Mouse (Mus musculus) lung, adult 2 months (tissue): ENCODE measurements around the gene Scyl1.

ENCODE experiments used
- CTCF ChIP-seq: fragments of 200-500 bp; IDR thresholded peaks from 2 replicates; pipeline ENCODE4 v1.5.1; 2011; ENCODE audit warnings: mild to moderate bottlenecking, low read length, control low read depth; ENCODE audit not compliant: insufficient read depth
- POLR2A ChIP-seq: fragments of 200-500 bp; IDR thresholded peaks from 2 replicates; pipeline ENCODE4 v1.6.1; 2011; ENCODE audit warnings: low read depth, mild to moderate bottlenecking, control low read depth, low read length, borderline replicate concordance; ENCODE audit errors: extremely low read depth

GRCm38 (mm10) chr19:5731264-5731978 is 39.8 kb downstream of the Scyl1 start:
- TF ChIP-seq CTCF, result no peak
- TF ChIP-seq POLR2A, result peak; percentile 82; the same call in 1 of the 2 replicates
